Mouse (Mus musculus): Measurements from ENCODE around the gene Pip5kl1.

The Pip5kl1 gene

DNA sequence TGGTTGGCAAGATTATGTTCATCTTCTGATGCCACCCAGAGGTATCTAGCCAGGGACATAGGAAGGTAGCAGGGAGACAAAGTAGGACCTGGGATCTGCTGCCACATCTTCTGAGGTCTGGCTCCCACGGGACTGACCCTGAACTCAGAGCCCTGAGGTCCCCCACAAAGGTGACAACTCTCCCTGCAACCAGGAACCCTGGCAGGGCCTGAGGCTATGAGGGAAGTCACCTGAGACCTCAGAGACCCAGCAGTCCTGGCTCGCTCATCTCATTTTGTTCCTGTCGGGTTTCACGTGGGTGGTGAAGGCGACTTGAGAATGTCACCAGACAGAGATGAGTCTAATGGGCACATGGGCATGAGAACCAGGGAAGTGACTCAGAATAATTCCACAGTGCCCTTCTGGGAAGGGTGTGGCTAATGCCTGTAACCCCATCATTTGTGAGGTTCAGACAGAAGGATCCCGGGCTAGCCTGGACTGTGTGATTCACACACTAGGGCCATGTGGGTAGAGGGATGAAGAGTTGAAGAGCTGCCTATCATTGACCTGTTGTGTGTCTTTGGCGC, 10.6 kb downstream of the Pip5kl1 start:
- DNase-seq (ENCODE audit: low read depth, low spot score), result no peak

DNA sequence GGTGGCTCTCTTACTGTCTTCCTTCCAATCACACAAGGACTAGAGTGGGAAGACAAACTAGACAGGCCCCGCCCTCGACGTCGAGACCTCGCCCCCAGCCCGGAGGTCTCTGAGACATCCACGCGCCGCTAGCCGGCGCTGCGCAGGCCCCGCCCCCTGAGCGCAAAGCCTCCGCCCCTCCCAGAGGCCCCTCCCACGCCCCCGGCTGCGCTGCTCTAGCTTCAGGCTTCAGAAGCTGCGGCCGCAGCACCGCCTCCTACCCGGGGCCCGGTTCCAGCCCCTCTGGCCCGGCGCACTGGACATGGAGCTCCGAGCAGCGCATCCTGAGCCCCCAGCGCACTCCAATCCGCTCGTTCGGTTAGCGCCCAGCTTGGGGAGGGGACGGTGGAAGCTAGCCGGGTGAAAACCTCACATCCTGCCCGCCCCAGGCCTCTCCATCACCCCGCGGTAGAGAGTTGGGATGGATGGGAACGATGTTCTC, 12.3 kb downstream of the Pip5kl1 start, which contains the start of gene St6galnac4:
St6galnac4 (plus strand) TSS at position 225 of the 481 bp plus-strand sequence.
- peak; percentile 92 for DNase-seq (ENCODE audit: low read depth, low spot score)

GRCm38 (mm10) chr2:32587731-32588321, 13.2 kb downstream of the Pip5kl1 start:
- no peak for DNase-seq (ENCODE audit: low read depth, low spot score)

DNA sequence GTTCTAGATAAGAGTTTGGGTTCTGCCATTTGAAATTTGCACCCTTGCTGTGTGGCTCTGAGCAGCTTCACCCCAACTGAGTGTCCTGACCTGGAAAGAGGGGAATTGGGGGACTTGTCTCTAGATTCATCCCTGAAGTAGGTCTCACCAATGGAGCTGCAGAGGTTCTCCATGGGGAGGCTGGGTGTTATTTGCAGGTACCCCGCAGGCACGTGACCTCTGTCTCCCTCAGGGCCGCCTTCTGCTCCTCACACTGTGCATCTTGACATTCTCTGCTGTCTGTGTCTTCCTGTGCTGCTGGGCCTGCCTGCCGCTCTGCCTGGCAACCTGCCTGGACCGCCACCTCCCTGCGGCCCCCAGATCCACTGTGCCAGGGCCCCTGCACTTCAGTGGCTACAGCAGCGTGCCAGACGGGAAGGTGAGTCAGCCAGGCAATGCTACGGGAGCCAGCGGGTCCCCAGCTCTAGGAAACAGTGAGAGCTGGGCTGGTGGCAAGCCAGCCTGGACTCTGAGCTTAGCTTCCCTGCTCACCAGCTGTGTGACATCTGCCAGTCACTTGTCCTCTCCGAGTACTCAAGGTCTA, 14.7 kb downstream of the Pip5kl1 start:
- no peak for DNase-seq (ENCODE audit: low read depth, low spot score)

GRCm38 (mm10) chr2:32590224-32590623, 15.6 kb downstream of the Pip5kl1 start:
- no peak for DNase-seq (ENCODE audit: low read depth, low spot score)

DNA sequence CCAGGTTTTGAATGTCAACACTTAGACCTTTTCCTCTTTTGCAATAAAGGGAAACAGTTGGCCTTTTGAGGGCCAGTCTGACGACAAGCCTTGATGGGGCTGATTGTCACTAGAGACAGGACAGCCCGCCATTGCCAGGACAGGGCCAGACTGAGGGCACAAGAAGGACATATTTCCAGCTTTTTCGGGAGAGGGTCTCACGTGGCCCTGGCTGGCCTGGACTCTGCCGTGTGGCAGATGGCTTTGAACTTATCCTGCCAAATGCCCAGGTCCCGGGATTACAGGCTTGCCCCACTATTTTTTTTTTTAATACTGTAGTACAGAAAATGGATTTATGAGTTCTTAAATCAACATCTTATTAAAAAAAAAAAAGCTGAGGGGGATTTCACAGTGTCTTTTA, 16.7 kb downstream of the Pip5kl1 start:
- no peak for DNase-seq (ENCODE audit: low read depth, low spot score)

- no peak for DNase-seq (ENCODE audit: low read depth, low spot score)
Observed at GRCm38 (mm10) chr2:32596725-32597124, 22.1 kb downstream of the Pip5kl1 start.

DNA sequence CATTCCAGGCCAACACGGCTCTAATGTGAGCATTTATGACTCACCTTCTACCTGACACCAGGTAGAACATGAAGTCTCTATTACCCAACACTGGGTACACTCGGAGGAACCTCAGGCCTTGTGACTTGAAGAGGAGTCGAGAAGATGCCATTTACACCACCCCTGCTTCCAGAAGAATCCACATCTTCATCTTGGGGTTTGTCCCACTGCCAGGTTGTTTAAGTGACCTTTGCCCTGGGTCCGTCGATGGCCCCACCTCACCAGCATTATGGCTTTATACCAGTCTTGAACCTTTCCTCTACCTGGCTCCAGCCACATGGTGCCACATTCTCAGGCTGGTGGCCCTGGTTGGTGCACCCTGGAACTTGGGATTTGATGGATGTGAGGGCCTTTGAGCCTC, 22.7 kb downstream of the Pip5kl1 start:
- DNase-seq (ENCODE audit: low read depth, low spot score), result no peak

DNA sequence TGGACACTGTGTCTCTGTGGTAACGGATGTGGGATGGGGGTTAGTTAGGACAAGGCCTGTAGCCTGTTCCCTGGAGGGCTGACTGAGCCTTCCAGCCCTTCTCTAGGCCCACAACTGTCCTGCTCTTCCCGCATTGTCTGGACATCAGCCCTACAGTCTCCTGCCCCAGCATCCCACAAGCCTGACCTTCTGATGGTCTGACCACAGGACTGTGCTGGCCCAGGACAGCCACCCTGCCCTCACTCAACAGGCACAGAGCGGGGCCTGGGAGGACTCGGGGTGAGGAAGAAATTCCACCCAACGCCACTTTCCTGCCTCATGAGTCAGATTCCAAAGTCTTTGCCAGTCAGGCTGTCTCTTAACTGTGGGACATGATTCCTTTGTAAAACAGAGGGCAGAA, 23.1 kb downstream of the Pip5kl1 start:
- DNase-seq (ENCODE audit: low read depth, low spot score), result no peak

GRCm38 (mm10) chr2:32598506-32598905, 23.9 kb downstream of the Pip5kl1 start:
- no peak for DNase-seq (ENCODE audit: low read depth, low spot score)

- DNase-seq (ENCODE audit: low read depth, low spot score), result no peak
Observed at GRCm38 (mm10) chr2:32599409-32599808, 24.8 kb downstream of the Pip5kl1 start, which contains the start of gene St6galnac6. Gene St6galnac6, plus strand, starts transcription at chr2:32599709.

- DNase-seq (ENCODE audit: low read depth, low spot score), result no peak
Observed at GRCm38 (mm10) chr2:32601417-32602065, 26.9 kb downstream of the Pip5kl1 start.

DNA sequence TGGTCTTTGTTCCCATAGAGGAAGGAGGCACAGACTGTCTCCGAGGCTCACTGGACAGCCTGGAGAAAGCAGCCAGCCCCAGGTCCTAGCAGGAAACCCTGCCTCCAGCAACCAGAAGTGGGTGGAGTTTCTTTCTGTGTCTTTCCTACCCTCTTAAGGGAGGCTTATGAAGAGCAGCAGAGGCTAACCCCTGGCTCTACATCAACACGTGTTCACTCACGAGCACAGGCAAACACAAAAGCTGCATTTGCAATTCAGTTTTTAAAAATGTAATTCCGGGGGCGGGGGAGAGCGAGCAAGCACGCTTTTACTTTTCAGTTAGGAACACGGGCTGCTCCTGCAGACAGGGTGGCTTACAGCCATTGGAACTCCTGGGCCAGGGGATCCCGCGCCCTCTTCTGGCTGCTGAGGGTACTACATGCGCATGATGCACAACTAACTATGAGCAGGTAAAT, 28.0 kb downstream of the Pip5kl1 start:
- DNase-seq (ENCODE audit: low read depth, low spot score), result no peak

DNA sequence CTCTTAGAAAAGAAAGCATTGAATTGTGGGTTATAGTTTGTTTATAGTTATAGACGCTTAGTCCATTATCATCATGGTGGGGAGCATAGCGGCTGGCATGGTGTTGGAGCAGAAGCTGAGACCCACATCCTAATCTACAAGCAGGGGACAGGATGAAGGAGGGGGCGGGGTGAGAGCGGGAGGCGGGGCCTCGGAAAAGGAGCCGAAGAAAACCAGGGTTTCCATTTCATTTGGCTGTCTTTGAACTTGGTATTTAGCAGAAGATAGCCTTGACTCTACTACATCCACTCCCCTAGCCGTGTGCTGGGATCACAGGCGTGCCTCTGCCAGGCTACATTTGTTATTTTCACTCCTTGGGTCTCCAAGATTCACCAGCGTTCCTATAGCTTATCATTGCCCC, 30.0 kb downstream of the Pip5kl1 start:
- no peak for DNase-seq (ENCODE audit: low read depth, low spot score)

GRCm38 (mm10) chr2:32606161-32607142, 31.9 kb downstream of the Pip5kl1 start:
- DNase-seq (ENCODE audit: low read depth, low spot score), result no peak

GRCm38 (mm10) chr2:32607262-32607947, 32.8 kb downstream of the Pip5kl1 start:
- no peak for DNase-seq (ENCODE audit: low read depth, low spot score)

- no peak for DNase-seq (ENCODE audit: low read depth, low spot score)
Observed at GRCm38 (mm10) chr2:32608141-32608777, 33.7 kb downstream of the Pip5kl1 start.

DNA sequence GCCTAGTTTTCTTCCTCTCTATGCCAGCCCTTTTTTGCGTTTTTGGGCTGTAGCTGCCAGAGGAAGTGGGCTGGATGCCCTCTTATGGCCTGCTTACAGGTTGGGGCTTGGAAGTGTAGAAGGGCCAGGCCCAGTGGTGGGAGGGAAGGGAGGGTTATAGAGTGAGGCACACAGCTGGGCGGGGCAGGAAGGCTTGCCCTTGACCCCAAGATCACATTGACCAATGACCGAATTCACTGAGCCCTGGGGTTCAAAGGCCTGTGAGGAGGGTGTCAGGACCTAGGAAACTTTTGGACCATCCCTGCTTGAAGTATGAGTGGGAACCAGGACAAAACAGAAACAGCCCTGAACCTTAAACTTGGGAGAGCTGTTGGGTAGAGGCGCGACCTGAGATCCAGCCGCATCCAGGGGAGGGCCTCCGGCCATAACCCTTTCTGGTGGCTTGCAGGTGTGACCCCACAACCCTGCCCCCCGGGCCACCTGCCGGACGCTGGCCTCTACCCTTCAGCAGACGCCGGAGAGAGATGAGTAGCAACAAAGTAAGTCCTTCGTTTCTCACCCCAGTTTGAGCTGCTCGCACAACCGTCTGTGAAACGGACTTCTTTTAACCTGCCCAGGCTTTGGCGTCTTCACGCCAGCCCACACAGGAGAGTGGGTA, 34.3 kb downstream of the Pip5kl1 start:
- no peak for DNase-seq (ENCODE audit: low read depth, low spot score)

GRCm38 (mm10) chr2:32610610-32611229, 36.1 kb downstream of the Pip5kl1 start:
- no peak for DNase-seq (ENCODE audit: low read depth, low spot score)
